Mouse (Mus musculus) liver, postnatal 0 days (tissue): ENCODE measurements around the gene Abcf2.

Experiments
- CTCF ChIP-seq: sonication (generic); IDR thresholded peaks from 2 replicates; pipeline ENCODE4 v1.5.1; 2016; ENCODE audit warnings: antibody characterized with exemption, low read depth
- EP300 ChIP-seq: IDR thresholded peaks from 2 replicates; pipeline ENCODE4 v1.6.1; 2016; ENCODE audit warnings: antibody characterized with exemption, low read depth, mild to moderate bottlenecking

GRCm38 (mm10) chr5:24605321-24605979, 28.2 kb upstream of the Abcf2 start:
- TF ChIP-seq CTCF: no peak
- TF ChIP-seq EP300: no peak
